Mouse (Mus musculus) heart, postnatal 0 days (tissue): ENCODE measurements around the gene Tanc1.

ENCODE experiments used
- CTCF ChIP-seq: IDR thresholded peaks from 2 replicates; pipeline ENCODE4 v1.5.1; 2016; ENCODE audit warnings: antibody characterized with exemption, control low read depth, low read depth
- EP300 ChIP-seq: IDR thresholded peaks from 2 replicates; pipeline ENCODE4 v1.6.1; 2016; ENCODE audit warnings: antibody characterized with exemption, low read depth

- TF ChIP-seq EP300 (no peak), CTCF (no peak)
Measured at GRCm38 (mm10) chr2:59775148-59775547, 163.3 kb downstream of the Tanc1 start.
